Comparison of ENCODE assay signal across 8 mouse cellular contexts in the genomic region with DNA sequence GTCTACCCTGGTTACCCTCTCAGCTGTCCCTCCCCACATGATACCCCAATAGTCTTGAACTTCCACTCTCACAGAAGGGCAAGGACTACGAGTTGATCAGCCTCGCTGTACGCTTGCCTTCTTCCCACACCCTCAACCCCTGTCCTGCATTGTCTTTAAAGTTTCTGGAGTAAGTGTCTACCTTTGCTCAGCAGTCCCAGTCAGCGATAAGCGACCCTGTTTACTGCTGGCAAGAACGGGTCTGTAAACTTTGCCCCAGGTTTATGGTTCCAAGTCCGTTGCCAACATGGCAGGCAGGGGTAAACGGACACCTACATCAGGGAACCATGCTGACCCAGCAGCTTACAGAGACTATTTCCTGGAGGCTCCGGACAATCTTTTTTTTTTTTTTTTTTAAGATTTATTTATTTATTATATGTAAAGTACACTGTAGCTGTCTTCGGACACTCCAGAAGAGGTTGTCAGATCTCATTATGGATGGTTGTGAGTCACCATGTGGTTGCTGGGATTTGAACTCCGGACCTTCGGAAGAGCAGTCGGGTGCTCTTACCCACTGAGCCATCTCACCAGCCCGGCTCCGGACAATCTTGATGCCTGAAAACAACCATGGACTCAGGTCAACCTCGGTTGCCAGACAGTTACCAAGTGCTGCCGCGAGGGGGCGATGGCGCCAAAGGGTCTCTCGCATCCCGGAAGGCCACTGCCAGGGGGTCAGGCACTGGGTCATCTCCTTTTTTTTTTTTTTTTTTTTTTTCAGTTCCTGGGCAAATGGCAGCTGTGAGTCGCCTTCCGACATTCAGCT. TPM values are rescaled to one million over a fixed set of nuclear protein-coding genes. Genes with fewer than 3 reads are reported as not detected.
DNase-seq lines count a peak whose midpoint lies in the region; ATAC-seq and TF ChIP-seq lines count a peak whose summit lies in the region.

No protein-coding gene starts in this region.

- POLR2A ChIA-PET in Patski (lab: Charles Lee), result interaction anchor here (0.7 kb wide), 2 partner anchors 16 to 239 kb away, joined by 3 to 11 read pairs; no protein-coding TSS in a partner anchor

- H3K36me3 ChIP-seq in hindbrain, embryonic 16.5 days (ENCODE audit: control insufficient read depth, insufficient read depth, low read length), result no peaks in the 10 kb centered on the region

- peak overlapping the region; percentile 35 for H3K4me3 ChIP-seq in gastrocnemius, adult 2 months
- no peak overlapping the region for H3K4me3 ChIP-seq in hindbrain, embryonic 16.5 days (ENCODE audit: low read length)

- ATAC-seq in Patski, result no peak
- peak; percentile 48; the same call in 1 of the 2 replicates for ATAC-seq in hindbrain, embryonic 16.5 days

- TF ChIP-seq CTCF in Patski (IDR thresholded peaks at IDR 0.05), result peak; percentile 85
- TF ChIP-seq CTCF in gastrocnemius, adult 2 months (IDR thresholded peaks at IDR 0.05), result peak; percentile 81

- H3K4me1 ChIP-seq in hindbrain, embryonic 16.5 days (ENCODE audit: control insufficient read depth, insufficient read depth, low read depth, low read length), result no peaks in the 10 kb centered on the region

- H3K27me3 ChIP-seq in Patski, result no peaks in the 10 kb centered on the region
- H3K27me3 ChIP-seq in hindbrain, embryonic 16.5 days (replicated peaks; ENCODE audit: control insufficient read depth, insufficient read depth, low read length), result no peaks in the 10 kb centered on the region

- WGBS in hindbrain, embryonic 16.5 days, result 17% methylated on average over 24 of the region's 24 CpGs

- no peak for DNase-seq in Patski (ENCODE audit: low read depth, low spot score)
- DNase-seq in cerebellum, postnatal 14 days, result peak; percentile 90 to 94
- DNase-seq in gastrocnemius, adult 2 months, result peak; percentile 87
- DNase-seq in left cerebral cortex, adult 11 months (ENCODE audit: low spot score), result peak; percentile 40
- peak; percentile 87 to 89 for DNase-seq in lung, postnatal 4 days
- peak; percentile 75 for DNase-seq in retina, postnatal 7 days (ENCODE audit: low read depth, low spot score)
- peak; percentile 66 to 74 for DNase-seq in urinary bladder, adult 18-20 months (ENCODE audit: low spot score in 2 of 2)

- CTCF ChIA-PET in Patski (lab: Charles Lee), result interaction anchor here (1.0 to 3.8 kb wide), 9 partner anchors 10 to 239 kb away, joined by 3 to 27 read pairs (median 4); partner anchors contain the start of gene Trub1

- in situ Hi-C loops in Patski (cut with MboI; ENCODE audit: low pct_unique_long_range_greater_than_20kb), result no loop called here

- no peaks in the 10 kb centered on the region for H3K9me3 ChIP-seq in hindbrain, embryonic 16.5 days (ENCODE audit: control insufficient read depth, low read length)

- intact Hi-C loops in gastrocnemius, adult 2 months (cut with DNase I), result loop anchor here (2.0 kb wide), 2 partner anchors 49 to 239 kb away; partner anchors contain the start of gene Trub1

- peak overlapping the region; percentile 38 for H3K4me2 ChIP-seq in hindbrain, embryonic 16.5 days (ENCODE audit: low read length)

- peak overlapping the region; percentile 31; the same call in 1 of the 2 replicates for H3K27ac ChIP-seq in gastrocnemius, adult 2 months
- H3K27ac ChIP-seq in hindbrain, embryonic 16.5 days (ENCODE audit: low read depth, low read length), result no peak overlapping the region

- H3K9ac ChIP-seq in hindbrain, embryonic 16.5 days (ENCODE audit: low read depth, low read length), result no peak overlapping the region

RNA-seq across cellular contexts. Expression of gene Fam160b1, which starts 43.4 kb away (rescaled TPM):
- 21.5 TPM for polyA plus RNA-seq in Patski (2021)
- 10 to 100 TPM; 12.0 to 17.4 TPM for total RNA-seq in gastrocnemius, adult 2 months (2021)
- 11.2 and 12.8 TPM in 2 replicates for polyA plus RNA-seq in hindbrain, embryonic 16.5 days (2015; fragmentation: Nextera tagmentation; extraction: Ambion mirVana)

RNA-seq across cellular contexts. Expression of gene Trub1, which starts 48.8 kb away (rescaled TPM):
- 13.3 TPM for polyA plus RNA-seq in Patski (2021)
- total RNA-seq in gastrocnemius, adult 2 months (2021), result 1 to 10 TPM; 3.8 to 6.9 TPM
- 13.7 and 14.5 TPM in 2 replicates for polyA plus RNA-seq in hindbrain, embryonic 16.5 days (2015; fragmentation: Nextera tagmentation; extraction: Ambion mirVana)
